Mouse (Mus musculus) granulocyte monocyte progenitor cell, adult 5-6 weeks (primary cell): ENCODE measurements around the gene Pamr1. TPM values are rescaled to one million over a fixed set of nuclear protein-coding genes. Genes with fewer than 3 reads are reported as not detected.

ENCODE experiments used
- ATAC-seq: replicated peaks from 2 replicates; pipeline ENCODE4 v1.8.0; 2016; ENCODE audit warnings: mild to moderate bottlenecking, moderate TSS enrichment, inconsistent platforms; ENCODE audit not compliant: poor library complexity, severe bottlenecking
- total RNA-seq, 2 experiments: library from RNA; stranded (forward) in 1 of 2; stranded (reverse) in 1 of 2; fragments of 200-712, 200-1000 nt in 1 of 2; fragments of >200 nt in 1 of 2; fragmentation: Nextera tagmentation in 1 of 2; gene quantifications; 2 replicates each; pipeline ENCODE4 v1.2.3; 2014 to 2017

Pamr1 gene
- total RNA-seq, 2 experiments from 2014 or later: not detected

- ATAC-seq: peak; percentile 67
These were observed 45.8 kb downstream of the Pamr1 start for GRCm38 (mm10) chr2:102595395-102596130.

DNA sequence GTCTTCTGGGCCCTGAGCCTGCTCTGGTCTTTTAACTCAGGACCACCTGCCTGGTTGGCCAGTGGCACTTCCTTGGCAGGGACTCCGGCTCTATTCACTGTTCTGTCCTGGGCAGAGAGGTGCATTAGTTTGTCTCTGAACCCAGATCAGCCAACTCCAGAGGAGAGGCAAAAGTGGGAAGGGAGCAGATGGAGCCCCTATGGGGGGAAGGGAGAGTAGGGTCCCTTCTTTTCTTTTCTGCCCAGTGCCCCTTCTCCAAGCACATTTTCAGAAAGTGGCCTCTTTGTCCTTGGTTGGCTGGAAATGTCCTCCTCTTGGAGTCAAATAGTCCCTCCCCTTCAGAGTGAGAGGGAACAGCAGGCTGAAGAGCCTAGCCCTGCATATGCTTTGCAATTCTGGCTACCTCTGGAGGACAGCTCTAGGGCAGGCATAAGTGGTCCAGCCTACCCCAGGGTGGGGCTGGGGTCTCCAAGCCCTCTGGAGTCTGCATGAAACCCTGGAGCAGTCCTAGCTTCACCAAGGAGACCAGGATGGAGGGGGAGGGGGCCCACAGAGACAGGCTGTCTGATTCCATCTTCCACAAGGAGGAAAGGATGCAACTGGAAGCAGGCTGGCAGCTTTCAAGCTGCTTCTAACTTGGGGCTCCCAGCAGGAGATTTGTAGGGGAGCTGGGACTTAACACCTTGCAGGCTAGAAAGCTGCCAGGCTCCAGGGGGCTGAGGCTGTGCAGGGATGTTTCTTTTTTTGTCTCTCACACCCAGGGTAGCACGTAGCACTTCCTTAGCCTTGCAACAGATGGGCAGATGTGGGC, 49.3 kb downstream of the Pamr1 start:
- no peak for ATAC-seq

GRCm38 (mm10) chr2:102600516-102600915, 50.7 kb downstream of the Pamr1 start:
- ATAC-seq: no peak

DNA sequence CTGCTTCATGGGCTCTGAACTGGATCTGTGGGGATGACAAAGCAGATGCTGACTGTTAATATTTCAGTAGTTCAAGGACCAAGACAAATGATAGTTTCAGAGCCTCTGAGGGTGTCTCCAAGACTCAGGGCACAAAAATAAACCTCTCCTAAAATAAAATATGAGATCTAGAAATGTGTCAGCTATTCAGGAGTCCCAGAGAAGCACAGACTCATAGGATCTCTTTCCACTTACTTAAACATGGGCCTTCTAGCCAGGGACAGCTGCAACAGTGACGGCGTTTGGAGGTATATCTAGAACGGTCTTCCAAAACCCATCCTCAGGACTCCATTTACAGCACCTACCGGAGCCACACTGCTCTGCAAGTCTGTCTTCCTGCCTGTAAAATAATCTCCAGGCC, 60.7 kb downstream of the Pamr1 start:
- no peak for ATAC-seq

GRCm38 (mm10) chr2:102616637-102617036, 66.8 kb downstream of the Pamr1 start:
- no peak for ATAC-seq

- ATAC-seq: no peak
These were observed 71.1 kb downstream of the Pamr1 start for GRCm38 (mm10) chr2:102620744-102621429.

GRCm38 (mm10) chr2:102622176-102622575, 72.4 kb downstream of the Pamr1 start:
- no peak for ATAC-seq

DNA sequence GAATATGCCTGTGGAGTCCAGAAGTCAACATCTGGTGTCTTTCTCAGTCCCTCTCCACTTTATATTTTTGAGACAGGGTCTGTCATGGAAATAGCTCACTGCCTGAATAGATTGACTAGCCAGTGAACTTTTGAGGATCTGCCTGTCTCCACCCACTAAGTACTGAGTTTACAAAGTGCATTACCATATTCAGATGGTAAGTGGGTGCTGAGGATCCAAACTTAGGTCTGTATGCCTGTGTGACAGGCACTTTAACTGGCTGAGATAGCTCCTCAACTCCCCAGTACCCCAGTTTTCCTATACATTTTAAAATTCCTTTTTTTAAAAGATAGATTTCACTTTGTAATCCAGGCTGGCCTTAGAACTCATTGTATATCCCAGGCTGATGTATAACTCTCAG, 73.1 kb downstream of the Pamr1 start:
- no peak for ATAC-seq

DNA sequence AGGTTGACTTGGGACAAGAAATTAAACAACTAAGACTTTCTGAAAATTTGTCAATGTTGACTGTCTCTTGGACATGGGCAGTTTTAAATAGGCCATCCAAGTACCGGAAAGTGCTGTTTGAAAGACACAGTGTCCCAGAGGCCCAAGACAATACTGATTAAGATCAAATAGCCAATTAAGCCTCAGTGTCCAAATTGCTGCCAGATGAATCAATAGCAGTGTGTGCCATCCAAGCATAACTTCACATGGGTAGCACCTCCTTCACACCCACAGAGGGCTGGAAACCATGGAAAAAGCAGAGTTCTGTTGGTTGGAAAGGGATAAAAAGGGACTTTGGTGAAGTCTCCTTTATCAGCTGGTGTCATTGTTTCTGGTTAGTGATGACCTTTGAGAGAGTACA, 74.7 kb downstream of the Pamr1 start:
- ATAC-seq: no peak

DNA sequence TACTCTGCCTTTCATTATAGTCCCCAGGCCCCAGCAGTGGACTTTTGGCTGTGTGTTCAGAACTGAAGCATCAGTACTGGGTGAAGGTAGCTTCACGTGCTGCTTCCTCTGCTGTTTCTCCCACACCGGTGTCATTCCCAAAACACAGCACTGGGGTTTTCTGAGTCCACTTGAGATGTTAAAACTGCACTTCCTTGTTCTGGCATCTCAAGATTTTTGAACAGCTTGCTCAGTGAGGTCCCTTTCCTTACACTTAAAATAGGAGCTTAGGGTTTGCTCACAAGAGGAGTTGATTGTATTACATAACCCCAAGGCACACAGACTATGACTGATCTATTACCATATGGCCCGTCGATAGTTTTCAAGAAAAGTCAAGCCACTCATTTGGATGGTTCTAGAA, 82.5 kb downstream of the Pamr1 start:
- ATAC-seq: no peak

DNA sequence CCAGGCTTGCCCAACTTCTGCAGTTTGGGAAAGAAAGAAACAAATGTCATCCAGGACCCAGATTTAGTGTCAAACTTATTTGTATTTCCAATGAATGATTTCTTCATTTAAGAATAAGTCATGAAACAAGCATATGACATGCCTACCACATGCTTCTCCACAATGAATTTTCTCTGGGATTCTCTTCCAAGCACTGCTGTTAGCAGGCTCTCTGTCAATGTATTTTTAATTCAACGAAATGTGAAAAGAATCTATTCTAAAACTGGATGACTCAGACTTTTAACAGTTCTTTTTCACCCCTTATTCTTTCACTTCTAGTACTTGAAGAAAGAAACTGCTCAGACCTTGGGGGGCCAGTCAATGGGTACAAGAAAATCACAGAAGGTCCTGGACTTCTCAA, 84.2 kb downstream of the Pamr1 start:
- no peak for ATAC-seq

DNA sequence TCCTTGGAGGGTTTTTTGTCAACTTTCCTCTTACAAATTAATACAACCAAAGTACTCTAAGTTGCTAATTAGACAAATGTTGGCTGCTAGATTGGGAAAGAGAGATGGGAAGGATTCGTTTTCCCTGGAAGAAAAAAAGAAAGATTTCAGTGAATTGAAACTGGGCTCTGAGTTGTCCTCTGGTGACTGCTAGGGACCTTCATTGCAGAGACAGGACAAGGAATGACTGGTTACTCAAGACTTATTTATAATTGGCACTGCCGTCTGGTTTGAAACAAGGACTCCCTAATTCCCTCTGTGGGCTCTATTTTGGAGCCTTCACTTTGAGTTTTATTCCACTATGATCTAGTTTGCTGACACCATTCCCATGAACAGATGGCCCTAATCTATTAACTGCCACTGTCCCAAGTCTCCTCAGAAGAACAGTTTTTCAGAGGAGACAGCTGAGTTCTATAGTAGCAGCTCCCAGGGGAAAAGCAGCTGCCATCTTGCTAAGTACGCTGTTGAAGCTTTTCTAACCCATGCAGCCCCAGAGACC, 85.8 kb downstream of the Pamr1 start:
- no peak for ATAC-seq

GRCm38 (mm10) chr2:102636116-102636600, 86.3 kb downstream of the Pamr1 start:
- ATAC-seq: no peak

GRCm38 (mm10) chr2:102638140-102638539, 88.3 kb downstream of the Pamr1 start:
- peak; percentile 98 for ATAC-seq

DNA sequence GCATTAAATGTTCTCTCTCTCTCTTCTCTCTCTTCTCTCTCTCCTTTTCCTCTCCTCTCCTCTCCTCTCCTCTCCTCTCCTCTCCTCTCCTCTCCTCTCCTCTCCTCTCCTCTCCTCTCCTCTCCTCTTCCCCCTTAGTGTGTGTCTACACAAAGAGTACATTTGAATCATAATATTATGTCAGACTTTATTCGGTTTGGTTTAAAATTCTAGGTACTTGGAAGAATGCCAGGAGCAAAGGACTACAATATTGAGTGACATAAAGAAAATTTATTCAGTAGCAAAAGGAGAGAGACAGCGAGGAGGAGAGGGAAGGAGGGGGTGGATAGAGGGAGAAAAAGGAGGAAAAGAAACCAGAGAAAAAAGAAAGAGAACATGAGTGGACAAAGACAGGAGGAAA, 88.9 kb downstream of the Pamr1 start:
- no peak for ATAC-seq

DNA sequence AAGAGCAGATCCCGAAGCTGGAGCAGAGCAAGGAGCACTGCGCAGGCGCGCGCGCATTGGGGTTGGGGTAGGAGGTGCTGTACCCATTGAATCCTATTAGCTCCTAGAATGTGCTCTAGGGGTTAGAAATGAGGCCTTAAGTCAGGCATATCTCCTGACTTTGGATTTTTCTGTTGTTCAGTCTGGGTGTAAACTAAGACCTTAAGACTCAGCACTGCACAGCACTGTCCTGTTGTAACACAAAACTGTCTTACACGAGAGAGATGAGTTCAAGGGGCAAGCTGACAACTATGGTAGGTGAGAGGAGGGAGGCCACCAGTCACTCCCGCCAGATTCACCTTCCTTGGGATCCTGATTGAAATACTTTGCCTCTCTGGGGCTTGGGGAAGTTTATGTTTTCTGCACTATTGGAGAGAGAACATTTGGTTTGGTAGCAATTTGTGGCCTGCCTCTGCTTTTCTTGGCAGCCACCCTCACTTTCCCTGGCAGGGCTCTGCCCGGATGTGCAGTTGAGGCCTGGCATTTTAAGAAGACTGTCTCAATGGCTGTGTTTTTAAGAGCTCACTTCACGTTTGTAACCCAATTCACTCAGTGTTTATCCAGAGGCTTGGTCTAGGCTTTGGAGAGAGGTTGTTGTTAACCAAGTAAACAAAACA, 99.2 kb downstream of the Pamr1 start:
- ATAC-seq: no peak

DNA sequence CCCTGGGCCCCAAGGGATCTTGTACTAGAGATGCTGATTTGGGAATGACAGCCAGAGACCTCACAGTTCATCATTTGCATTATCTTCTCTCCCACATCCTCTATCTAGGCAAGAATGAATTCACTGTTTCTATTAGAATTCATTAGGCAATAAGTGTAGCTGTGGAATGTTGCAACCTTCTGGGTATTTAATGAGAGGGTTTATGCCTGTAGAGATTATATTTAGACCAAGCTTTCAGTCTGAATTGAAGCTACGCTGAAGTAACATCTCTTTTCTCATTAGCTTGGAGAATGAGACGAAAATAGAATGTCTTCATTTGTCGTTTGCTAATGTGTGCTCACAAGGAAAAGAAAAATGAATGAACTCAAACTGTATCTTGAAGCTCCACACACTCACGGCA, 100.5 kb downstream of the Pamr1 start:
- 0 out of 2 replicates have a peak, but pooled peaks have one; percentile 14 for ATAC-seq

- no peak for ATAC-seq
These were observed 106.3 kb downstream of the Pamr1 start for GRCm38 (mm10) chr2:102655966-102656725.

- ATAC-seq: no peak
These were observed 107.9 kb downstream of the Pamr1 start for GRCm38 (mm10) chr2:102657726-102658125.
